ENCODE assay signal across 14 mouse cellular contexts in the genomic region with DNA sequence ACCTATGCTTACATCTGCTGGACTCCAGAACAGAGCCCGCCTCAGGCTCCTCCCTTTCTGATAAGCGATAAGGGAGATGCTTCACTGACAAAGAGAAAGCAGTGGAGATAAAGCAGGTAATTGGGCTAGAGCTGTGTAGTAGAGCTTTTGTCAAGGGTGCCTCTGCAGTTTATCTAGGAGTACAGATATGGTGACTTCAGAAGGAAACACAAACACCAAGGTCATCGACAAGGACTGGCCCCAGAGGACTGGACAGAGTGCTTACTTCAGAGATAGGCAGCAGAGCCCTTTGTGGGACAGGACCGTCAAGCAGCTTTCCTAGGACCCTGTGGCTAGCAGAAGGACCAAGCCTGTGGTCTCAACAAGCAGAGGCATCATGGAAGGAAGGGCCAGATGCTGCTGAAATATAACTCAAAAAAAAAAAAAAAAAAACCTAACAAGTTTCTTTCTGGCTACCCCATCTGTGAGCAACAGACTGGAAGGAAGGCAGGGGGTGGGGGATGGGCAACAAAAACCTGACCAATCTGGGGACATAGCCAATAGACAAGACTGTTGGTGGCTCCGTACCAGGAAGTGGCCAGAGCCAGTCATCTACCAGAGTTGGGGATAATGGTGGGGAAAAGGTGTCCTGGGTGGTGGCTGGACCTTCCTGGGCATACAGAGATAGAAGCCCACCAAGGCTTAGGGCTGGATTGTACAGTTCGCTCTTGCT. TPM values are rescaled to one million over a fixed set of nuclear protein-coding genes. Genes with fewer than 3 reads are reported as not detected.
A peak's percentile ranks its signal among the peaks of the same experiment; 100 is the strongest.
DNase-seq lines count a peak whose midpoint lies in the region; ATAC-seq and TF ChIP-seq lines count a peak whose summit lies in the region.
"Had no signal": no experiment of that assay in that cellular context is flagged by ENCODE, and none has a peak within 500 bp of the region (broad histone marks: within the 10 kb centered on the region; RNA-seq: fewer than 3 reads in every experiment).

No protein-coding gene starts in this region.

- H3K4me2 ChIP-seq in heart, embryonic 16.5 days (ENCODE audit: low read depth, low read length) = no peak overlapping the region
- no peak overlapping the region for H3K4me2 ChIP-seq in stomach, embryonic 16.5 days (ENCODE audit: low read depth, low read length)

- 43% methylated on average over 6 of the region's 6 CpGs for WGBS in heart, embryonic 16.5 days
- 51% methylated on average over 6 of the region's 6 CpGs for WGBS in heart, adult 2 months
- WGBS in stomach, embryonic 16.5 days = 67% methylated on average over 6 of the region's 6 CpGs

- intact Hi-C loops in heart, adult 2 months (cut with DNase I) = no loop called here

- peak; percentile 60 for DNase-seq in adrenal gland, adult 8-10 months
- no peak for DNase-seq in adrenal gland, postnatal 4 days (ENCODE audit: low spot score in 2 of 2)
- no peak for DNase-seq in heart, adult 2 months
- peak; percentile 66 for DNase-seq in right cerebral cortex, postnatal 14 days
- no peak for DNase-seq in right cerebral cortex, postnatal 36 days (ENCODE audit: low spot score in 2 of 2)
- DNase-seq in layer of hippocampus, adult 9-11 months = no peak
- DNase-seq: cerebellum, adult 11 months; gastrocnemius, postnatal 10 days; lung, adult 18-20 months; thymus, postnatal 36 days had no signal

- H3K4me3 ChIP-seq in heart, embryonic 16.5 days (ENCODE audit: low read length) = no peak overlapping the region
- no peak overlapping the region for H3K4me3 ChIP-seq in heart, adult 2 months
- H3K4me3 ChIP-seq in stomach, embryonic 16.5 days (replicated peaks; ENCODE audit: low read length) = no peak overlapping the region

- no peaks in the 10 kb centered on the region for H3K36me3 ChIP-seq in heart, embryonic 16.5 days (ENCODE audit: control insufficient read depth, insufficient read depth)
- no peaks in the 10 kb centered on the region for H3K36me3 ChIP-seq in heart, adult 2 months (ENCODE audit: control insufficient read depth, insufficient read depth, low read length)
- H3K36me3 ChIP-seq in stomach, embryonic 16.5 days (ENCODE audit: control insufficient read depth, insufficient read depth, low read length) = no peaks in the 10 kb centered on the region

- TF ChIP-seq EP300 in heart, adult 2 months (IDR thresholded peaks at IDR 0.05; ENCODE audit: insufficient read depth, low read depth, low read length) = no peak

- H3K9me3 ChIP-seq in heart, embryonic 16.5 days (replicated peaks; ENCODE audit: control insufficient read depth, low read length) = no peaks in the 10 kb centered on the region
- H3K9me3 ChIP-seq in stomach, embryonic 16.5 days (replicated peaks; ENCODE audit: control insufficient read depth, low read length) = no peaks in the 10 kb centered on the region

- H3K4me1 ChIP-seq in heart, embryonic 16.5 days (ENCODE audit: control insufficient read depth, insufficient read depth, low read length) = peaks cover 36% of the 10 kb centered on the region
- peaks cover 2% of the 10 kb centered on the region for H3K4me1 ChIP-seq in heart, adult 2 months (ENCODE audit: control insufficient read depth, insufficient read depth, low read length)
- H3K4me1 ChIP-seq in stomach, embryonic 16.5 days (ENCODE audit: control insufficient read depth, insufficient read depth, low read length) = peaks cover 45% of the 10 kb centered on the region

- ATAC-seq in heart, embryonic 16.5 days (replicated peaks; ENCODE audit: extremely low read depth, insufficient read depth, low FRiP score) = no peak
- no peak for ATAC-seq in stomach, embryonic 16.5 days (ENCODE audit: insufficient read depth, low FRiP score)
- ATAC-seq: activated CD4-positive, CD25-positive, alpha-beta regulatory T cell, adult 4 months had no signal

- H3K27ac ChIP-seq in heart, embryonic 16.5 days (ENCODE audit: low read length) = peak overlapping the region; percentile 40
- H3K27ac ChIP-seq in heart, adult 2 months = no peak overlapping the region
- peak overlapping the region; percentile 43; the same call in 1 of the 2 replicates for H3K27ac ChIP-seq in stomach, embryonic 16.5 days (ENCODE audit: low read length)

- H3K27me3 ChIP-seq in heart, embryonic 16.5 days (ENCODE audit: control insufficient read depth, insufficient read depth, low read length) = no peaks in the 10 kb centered on the region
- H3K27me3 ChIP-seq in heart, adult 2 months (ENCODE audit: control insufficient read depth, insufficient read depth, low read length) = no peaks in the 10 kb centered on the region
- no peaks in the 10 kb centered on the region for H3K27me3 ChIP-seq in stomach, embryonic 16.5 days (ENCODE audit: control insufficient read depth, insufficient read depth, low read length)

- no peaks in the 10 kb centered on the region for H3K79me2 ChIP-seq in heart, adult 2 months (replicated peaks; ENCODE audit: control insufficient read depth, insufficient read depth, low read length)

- no peak for TF ChIP-seq POLR2A in heart, adult 2 months (IDR thresholded peaks at IDR 0.05; ENCODE audit: insufficient read depth, low read depth, low read length)

- no peak overlapping the region for H3K9ac ChIP-seq in heart, embryonic 16.5 days (ENCODE audit: low read length)
- H3K9ac ChIP-seq in heart, adult 2 months (ENCODE audit: low read depth, low read length) = no peak overlapping the region
- no peak overlapping the region for H3K9ac ChIP-seq in stomach, embryonic 16.5 days (ENCODE audit: low read length)

- TF ChIP-seq CTCF in heart, adult 2 months (IDR thresholded peaks at IDR 0.05) = no peak

RNA-seq across cellular contexts. Expression of a gene that starts 25.2 kb away (rescaled TPM):
- 100 to 1,000 TPM in 1 of 4 experiments, 10 to 100 TPM in 3; 52.3 to 101 (median 81.1) TPM for total RNA-seq in adrenal gland, adult 8-10 months (2022)
- 10 to 100 TPM; 67.7 to 81.2 TPM for total RNA-seq in adrenal gland, postnatal 4 days (2021)
- polyA plus RNA-seq in heart, embryonic 16.5 days (2015; fragmentation: Nextera tagmentation; extraction: Ambion mirVana) = 20.2 and 23.6 TPM in 2 replicates
- total RNA-seq in heart, adult 2 months (2021) = 10 to 100 TPM; 23.1 to 23.9 TPM
- 14.8 and 18.4 TPM in 2 replicates for polyA plus RNA-seq in heart, adult 2 months (2012; rRNA removed)
- polyA plus RNA-seq in stomach, embryonic 16.5 days (2015; fragmentation: Nextera tagmentation; extraction: Ambion mirVana) = 28.0 and 30.4 TPM in 2 replicates
- total RNA-seq: MEL had no signal

Comparison
In these comparisons a context has a peak if more than half of its experiments do, and no peak if none do; other contexts are left out.
1. DNase-seq: peak in adrenal gland, adult 8-10 months (single experiment) and right cerebral cortex, postnatal 14 days (single experiment); none in adrenal gland, postnatal 4 days (0 of 2), heart, adult 2 months (0 of 2), right cerebral cortex, postnatal 36 days (0 of 2) and layer of hippocampus, adult 9-11 months (single experiment).